Mouse (Mus musculus) MEL (cell line): ENCODE measurements around the gene Frmd6. TPM values are rescaled to one million over a fixed set of nuclear protein-coding genes. Genes with fewer than 3 reads are reported as not detected.

Source experiments
- DNase-seq: peaks from one replicate; pipeline ENCODE4 v3.0.0; 2011; ENCODE audit warnings: low read depth, low spot score
- H3K27ac ChIP-seq: 2 replicates; pipeline ENCODE4 v1.5.1; 2012; ENCODE audit warnings: low read depth, mild to moderate bottlenecking, control low read depth, low read length, moderate library complexity; ENCODE audit not compliant: control insufficient read depth
- H3K27me3 ChIP-seq, 2 experiments: fragments of 150-350 bp in 1 of 2; sonication (generic) in 1 of 2; 2 replicates each; pipeline ENCODE4 v1.6.1; 2012; ENCODE audit warnings: low read length in 2 of 2, mild to moderate bottlenecking in 2 of 2, improper control_type of control experiment in 1 of 2, moderate library complexity in 1 of 2; ENCODE audit not compliant: insufficient read depth in 2 of 2, control insufficient read depth in 1 of 2
- H3K36me3 ChIP-seq, 2 experiments: 2 replicates each; pipeline ENCODE4 v1.6.1; 2012 to 2014; ENCODE audit warnings: low read length in 2 of 2, improper control_type of control experiment in 1 of 2, inconsistent platforms in 1 of 2, mild to moderate bottlenecking in 1 of 2; ENCODE audit not compliant: insufficient read depth in 2 of 2, control insufficient read depth in 1 of 2
- H3K4me1 ChIP-seq, 2 experiments: fragments of 150-350 bp in 1 of 2; sonication (generic) in 1 of 2; 2 replicates each; pipeline ENCODE4 v1.6.1; 2012; ENCODE audit warnings: low read length in 2 of 2, improper control_type of control experiment in 1 of 2, mild to moderate bottlenecking in 1 of 2; ENCODE audit not compliant: insufficient read depth in 2 of 2, control insufficient read depth in 1 of 2
- H3K4me3 ChIP-seq, 2 experiments: fragments of 150-350 bp in 1 of 2; sonication (generic) in 1 of 2; 2 replicates each; pipeline ENCODE4 v1.5.1; 2012; ENCODE audit warnings: low read depth in 2 of 2, low read length in 2 of 2, mild to moderate bottlenecking in 2 of 2, moderate library complexity in 2 of 2, control low read depth in 1 of 2, improper control_type of control experiment in 1 of 2; ENCODE audit not compliant: control insufficient read depth in 1 of 2, insufficient read depth in 1 of 2
- H3K79me2 ChIP-seq: 2 replicates; pipeline ENCODE4 v1.6.1; 2012; ENCODE audit warnings: mild to moderate bottlenecking, low read length, moderate library complexity; ENCODE audit not compliant: control insufficient read depth, poor library complexity, insufficient read depth
- H3K9ac ChIP-seq: 2 replicates; pipeline ENCODE4 v1.6.1; 2012; ENCODE audit warnings: low read depth, mild to moderate bottlenecking, control low read depth, low read length, moderate library complexity; ENCODE audit not compliant: control insufficient read depth, poor library complexity, severe bottlenecking
- H3K9me3 ChIP-seq: fragments of 150-350 bp; sonication (generic); replicated peaks from 2 replicates; pipeline ENCODE4 v1.6.1; 2012; ENCODE audit warnings: mild to moderate bottlenecking, low read length, improper control_type of control experiment, moderate library complexity; ENCODE audit not compliant: insufficient read depth
- CHD2 ChIP-seq: IDR thresholded peaks from 2 replicates; pipeline ENCODE4 v1.6.1; 2011; ENCODE audit warnings: low read length, improper control_type of control experiment
- E2F4 ChIP-seq: IDR thresholded peaks from 2 replicates; pipeline ENCODE4 v1.6.1; 2011; ENCODE audit warnings: low read depth, low read length, improper control_type of control experiment, borderline replicate concordance
- ELF1 ChIP-seq: IDR thresholded peaks from 2 replicates; pipeline ENCODE4 v1.6.1; 2014; ENCODE audit warnings: low read depth, mild to moderate bottlenecking, inconsistent platforms, low read length, improper control_type of control experiment, moderate library complexity
- EP300 ChIP-seq, 2 experiments: IDR thresholded peaks; 2 replicates each; pipeline ENCODE4 v1.6.1; 2011; ENCODE audit warnings: improper control_type of control experiment in 2 of 2, low read length in 2 of 2, low read depth in 1 of 2, mild to moderate bottlenecking in 1 of 2
- GABPA ChIP-seq: IDR thresholded peaks from 2 replicates; pipeline ENCODE4 v1.6.1; 2012; ENCODE audit warnings: low read depth, mild to moderate bottlenecking, inconsistent platforms, low read length, improper control_type of control experiment, moderate library complexity
- MAX ChIP-seq: IDR thresholded peaks from 2 replicates; pipeline ENCODE4 v1.6.1; 2011; ENCODE audit warnings: low read length, improper control_type of control experiment
- MAZ ChIP-seq: IDR thresholded peaks from 2 replicates; pipeline ENCODE4 v1.6.1; 2012; ENCODE audit warnings: low read depth, mild to moderate bottlenecking, inconsistent platforms, low read length, improper control_type of control experiment
- MEF2A ChIP-seq: IDR thresholded peaks from 2 replicates; pipeline ENCODE4 v1.6.1; 2014; ENCODE audit warnings: low read depth, mild to moderate bottlenecking, inconsistent platforms, low read length, improper control_type of control experiment; ENCODE audit not compliant: poor library complexity, insufficient replicate concordance, severe bottlenecking; ENCODE audit errors: extremely low read depth
- MYC ChIP-seq: IDR thresholded peaks from 2 replicates; pipeline ENCODE4 v1.6.1; 2011; ENCODE audit warnings: low read depth, mild to moderate bottlenecking, low read length, improper control_type of control experiment, moderate library complexity
- NRF1 ChIP-seq: IDR thresholded peaks from 2 replicates; pipeline ENCODE4 v1.6.1; 2014; ENCODE audit warnings: low read depth, mild to moderate bottlenecking, inconsistent platforms, low read length, improper control_type of control experiment, moderate library complexity; ENCODE audit not compliant: poor library complexity, insufficient read depth, severe bottlenecking
- POLR2A ChIP-seq, 2 experiments: IDR thresholded peaks; 2 replicates each; pipeline ENCODE4 v1.6.1; 2011 to 2012; ENCODE audit warnings: low read length in 2 of 2, mild to moderate bottlenecking in 2 of 2, control low read depth in 1 of 2, improper control_type of control experiment in 1 of 2, low read depth in 1 of 2, moderate library complexity in 1 of 2; ENCODE audit not compliant: control insufficient read depth in 1 of 2, insufficient read depth in 1 of 2, poor library complexity in 1 of 2
- POLR2AphosphoS2 ChIP-seq: IDR thresholded peaks from 2 replicates; pipeline ENCODE4 v1.6.1; 2011; ENCODE audit warnings: low read length, improper control_type of control experiment
- POLR2AphosphoS5 ChIP-seq: IDR thresholded peaks from 2 replicates; pipeline ENCODE4 v1.6.1; 2012; ENCODE audit warnings: low read depth, borderline replicate concordance, mild to moderate bottlenecking, inconsistent platforms, low read length, moderate library complexity, mixed read lengths
- RAD21 ChIP-seq: IDR thresholded peaks from 2 replicates; pipeline ENCODE4 v1.6.1; 2011; ENCODE audit warnings: mild to moderate bottlenecking, low read depth, low read length, improper control_type of control experiment
- SIN3A ChIP-seq: IDR thresholded peaks from 2 replicates; pipeline ENCODE4 v1.6.1; 2012; ENCODE audit warnings: low read length, improper control_type of control experiment, inconsistent platforms
- TAL1 ChIP-seq: IDR thresholded peaks from 2 replicates; pipeline ENCODE4 v1.6.1; 2012; ENCODE audit warnings: mild to moderate bottlenecking, inconsistent platforms, low read length, moderate library complexity, mixed read lengths
- USF1 ChIP-seq: IDR thresholded peaks from 2 replicates; pipeline ENCODE4 v1.6.1; 2014; ENCODE audit warnings: low read depth, mild to moderate bottlenecking, inconsistent platforms, low read length, improper control_type of control experiment, moderate library complexity
- ZNF384 ChIP-seq: IDR thresholded peaks from 2 replicates; pipeline ENCODE4 v1.6.1; 2012; ENCODE audit warnings: low read depth, mild to moderate bottlenecking, inconsistent platforms, low read length, improper control_type of control experiment
- polyA plus RNA-seq, 2 experiments: library from polyadenylated mRNA; stranded (reverse) in 1 of 2; unstranded in 1 of 2; fragments of >175 nt in 1 of 2; fragments of >200 nt in 1 of 2; gene quantifications; 2 replicates each; pipeline versions ENCODE4 v1.2.1 to v1.2.4; 2012; ENCODE audit warnings: low replicate concordance in 2 of 2, low read depth in 1 of 2; ENCODE audit not compliant: insufficient read length in 2 of 2, insufficient read depth in 1 of 2, missing spikeins in 1 of 2
- total RNA-seq: library from RNA; depleted of rRNA; stranded (reverse); fragments of 300-350 nt; gene quantifications from 2 replicates; pipeline ENCODE4 v1.2.3, GENCODE M21; 2012

Gene Frmd6
- total and polyA plus RNA-seq, 3 experiments: 3.7 to 5.0 TPM; not detected in 1

- TF ChIP-seq MYC: no peak
- TF ChIP-seq ZNF384: no peak
- TF ChIP-seq RAD21: peak; percentile 89
- TF ChIP-seq USF1: no peak
- TF ChIP-seq EP300 (IDR thresholded peaks at IDR 0.05; ENCODE audit: low read depth in 1 of 2, low read length in 2 of 2): no peak
- TF ChIP-seq ELF1: no peak
- TF ChIP-seq GABPA: no peak
Observed at GRCm38 (mm10) chr12:70911029-70911428, 85.7 kb downstream of the Frmd6 start (continued).

GRCm38 (mm10) chr12:70911676-70912379 is 86.5 kb downstream of the Frmd6 start:
- H3K9ac ChIP-seq: no peak overlapping the region
- H3K27ac ChIP-seq: no peak overlapping the region
- peak; percentile 63 for DNase-seq
- no peaks in the 10 kb centered on the region for H3K79me2 ChIP-seq
- H3K4me1 ChIP-seq: peaks cover 0 to 13% of the 10 kb centered on the region in 2 experiments; a peak in 2 of 4 replicates
- peaks cover 0 to 2% of the 10 kb centered on the region in 2 experiments; a peak in 2 of 4 replicates for H3K36me3 ChIP-seq
- H3K27me3 ChIP-seq: no peaks in the 10 kb centered on the region
- TF ChIP-seq E2F4 (no peak), POLR2AphosphoS2 (no peak), POLR2AphosphoS5 (no peak), NRF1 (no peak), SIN3A (no peak), MAZ (no peak), GABPA (no peak), TAL1 (no peak), MAX (no peak), CHD2 (no peak), MEF2A (no peak), POLR2A (IDR thresholded peaks at IDR 0.05; ENCODE audit: control insufficient read depth in 1 of 2, insufficient read depth in 1 of 2, low read depth in 1 of 2, low read length in 2 of 2, poor library complexity in 1 of 2) (no peak)
- H3K9me3 ChIP-seq: no peaks in the 10 kb centered on the region
- no peak overlapping the region for H3K4me3 ChIP-seq
